Mouse (Mus musculus) inflammation-experienced regulatory T-cells, adult 6 months (primary cell): Measurements from ENCODE around the gene Cul9. TPM values are rescaled to one million over a fixed set of nuclear protein-coding genes. Genes with fewer than 3 reads are reported as not detected.
A peak's percentile ranks its signal among the peaks of the same experiment; 100 is the strongest.
"Not testable (repeated sequence)": the region's sequence is repeated elsewhere in the genome, so short reads cannot be mapped to it uniquely, and the experiment has no call there.

Experiments
- ATAC-seq: one replicate; pipeline ENCODE4 v1.8.0; 2017
- polyA plus RNA-seq, 3 experiments: library from polyadenylated mRNA; unstranded; fragments of 100-300 nt; shearing (Covaris generic); gene quantifications; one replicate each; pipeline ENCODE4 v1.2.1; 2017

Gene Cul9
- 1 to 10 TPM in 2 of 3 experiments, under 1 TPM in 1; 0.78 to 7.5 (median 3.1) TPM for polyA plus RNA-seq

GRCm38 (mm10) chr17:46545813-46546564, at the start of gene Cul9:
Cul9 (minus strand) TSS chr17:46546388.
- ATAC-seq, result peak; percentile 64

- no peak for ATAC-seq
Measured at GRCm38 (mm10) chr17:46595336-46595735, 49.1 kb upstream of the Cul9 start.

DNA sequence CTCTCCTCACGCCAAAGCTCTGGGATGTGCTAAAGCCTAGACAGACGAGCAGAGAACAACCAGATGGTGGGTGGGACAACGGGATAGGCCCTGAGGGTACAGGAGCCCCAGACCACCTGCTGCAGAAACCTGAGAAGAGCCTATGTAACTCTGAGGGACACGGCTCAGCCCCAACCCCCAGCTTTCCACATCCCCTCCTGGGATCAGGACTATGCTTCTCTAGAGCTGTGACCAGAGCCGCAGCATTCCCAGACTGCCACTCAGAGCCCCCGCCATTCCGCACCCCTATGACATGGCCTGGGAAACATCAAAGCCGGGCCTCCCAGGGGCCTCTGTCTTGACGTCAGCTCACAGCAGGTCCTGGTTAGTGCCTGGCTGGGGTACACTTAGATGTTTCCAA, 48.4 kb upstream of the Cul9 start:
- no peak for ATAC-seq

DNA sequence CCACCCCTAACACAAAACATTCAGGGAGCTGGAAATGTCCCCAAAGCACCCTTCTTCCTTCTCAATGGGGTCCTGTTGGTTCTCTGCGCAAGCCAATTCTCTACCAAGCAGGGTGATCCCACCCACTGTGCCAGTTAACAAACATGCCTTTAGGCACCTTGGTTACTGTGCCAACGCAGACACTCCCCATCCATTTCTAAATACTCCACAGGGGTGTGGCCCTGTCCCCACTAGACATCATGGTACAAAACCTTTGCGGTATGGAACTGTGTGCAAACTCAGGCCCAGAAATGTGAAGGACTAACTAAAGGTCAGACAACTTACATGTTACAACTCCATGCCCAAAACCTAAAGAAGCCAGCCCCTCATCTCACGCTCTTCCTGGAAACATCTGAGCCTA, 46.9 kb upstream of the Cul9 start:
- no peak for ATAC-seq

- no peak for ATAC-seq
Measured at GRCm38 (mm10) chr17:46591406-46591805, 45.2 kb upstream of the Cul9 start.

GRCm38 (mm10) chr17:46590439-46590838, 44.3 kb upstream of the Cul9 start:
- no peak for ATAC-seq

DNA sequence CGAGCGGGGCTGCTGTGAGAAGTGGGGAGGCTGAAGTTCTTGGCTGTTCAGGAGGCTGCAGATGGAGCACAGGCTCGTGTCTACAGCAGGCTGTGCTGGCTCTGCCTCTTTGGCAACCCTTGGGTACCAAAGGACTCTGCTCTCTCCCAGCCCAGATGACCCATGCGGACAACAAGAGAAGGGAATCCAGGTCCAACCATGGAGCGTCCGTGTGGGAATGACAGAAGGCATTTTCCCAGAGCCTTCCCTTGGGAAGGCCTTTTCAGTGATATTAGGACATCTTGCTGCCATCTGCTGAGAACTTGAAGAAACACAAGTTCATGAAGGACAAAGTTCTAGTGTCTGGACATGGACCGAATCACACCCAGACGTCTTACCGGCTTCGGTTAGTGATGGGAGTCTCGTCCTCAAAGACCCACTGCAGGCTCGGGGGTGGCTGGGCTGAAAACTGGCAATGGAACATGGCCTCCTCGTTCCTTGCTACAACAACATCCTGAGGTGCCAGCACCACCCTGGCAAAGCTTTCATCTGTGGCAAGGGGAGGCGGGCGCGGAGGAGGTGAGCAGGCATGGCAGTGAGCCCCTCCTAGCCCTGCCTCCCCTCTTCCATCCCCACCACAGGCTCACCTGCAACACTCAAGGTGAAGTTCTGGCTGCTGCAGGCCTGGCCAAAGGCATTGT, 43.6 kb upstream of the Cul9 start:
- no peak for ATAC-seq

DNA sequence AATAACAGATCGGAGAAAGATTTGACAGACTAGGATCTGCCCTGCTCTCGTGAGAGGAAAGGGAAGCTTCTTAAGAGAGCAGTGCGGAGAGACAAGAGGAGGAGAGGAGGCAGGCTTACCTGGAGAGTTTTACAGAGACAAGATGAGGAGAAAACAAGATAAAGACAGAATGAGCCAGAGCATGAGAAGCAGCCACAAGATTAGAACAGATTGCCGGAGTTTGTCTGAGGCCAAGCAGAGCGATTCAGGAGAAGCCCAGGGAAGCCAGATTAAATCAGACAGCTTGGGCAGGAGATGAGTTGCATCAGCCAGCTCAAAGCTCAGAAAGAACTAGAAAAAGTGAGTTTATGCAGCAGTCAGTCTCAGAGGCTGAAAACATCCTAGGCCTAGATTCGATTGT, 42.7 kb upstream of the Cul9 start:
- ATAC-seq, result no peak

- ATAC-seq, result no peak
Measured at GRCm38 (mm10) chr17:46588173-46588572, 42.0 kb upstream of the Cul9 start.

DNA sequence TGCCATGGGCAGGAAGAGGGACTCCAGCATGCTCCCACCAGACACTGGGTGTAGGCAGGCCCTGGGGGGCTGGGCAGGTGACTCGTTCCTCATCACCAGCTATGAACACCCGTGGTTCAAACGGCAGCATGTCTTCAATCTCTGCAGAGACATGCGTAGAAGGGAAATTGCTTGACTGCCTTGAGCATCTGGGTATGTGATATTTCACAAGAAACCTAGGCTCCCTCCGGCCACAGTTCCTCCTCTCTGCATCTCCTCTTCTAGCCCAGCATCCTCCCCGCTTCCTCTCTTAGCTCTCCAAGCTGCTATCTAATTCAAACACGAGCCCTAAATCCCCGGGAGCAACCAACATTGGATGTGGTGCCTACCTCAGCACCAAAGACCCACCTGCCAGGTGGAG, 40.1 kb upstream of the Cul9 start:
- ATAC-seq, result no peak

GRCm38 (mm10) chr17:46578650-46579049, 32.5 kb upstream of the Cul9 start:
- ATAC-seq, result no peak

GRCm38 (mm10) chr17:46576070-46576469, 29.9 kb upstream of the Cul9 start:
- ATAC-seq, result no peak

DNA sequence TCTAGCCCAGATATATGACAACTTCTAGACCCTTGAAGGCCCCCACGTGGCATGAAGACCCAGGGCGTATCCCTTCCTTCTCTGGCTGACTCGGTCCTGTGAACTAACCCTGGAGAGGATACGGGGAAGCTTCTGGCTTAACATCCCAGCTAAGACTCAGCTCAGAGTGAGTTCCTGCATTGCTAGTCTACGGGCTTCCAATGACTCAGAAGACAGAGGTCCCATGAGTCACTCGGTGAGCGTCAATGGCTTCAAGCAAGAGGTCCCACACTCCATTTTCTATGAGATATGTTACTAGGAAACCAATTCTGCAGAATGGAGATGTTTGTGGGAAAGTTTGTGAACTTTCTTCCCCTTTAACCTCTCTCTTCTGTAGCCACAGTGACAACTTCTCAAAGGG, 28.3 kb upstream of the Cul9 start:
- ATAC-seq, result no peak

DNA sequence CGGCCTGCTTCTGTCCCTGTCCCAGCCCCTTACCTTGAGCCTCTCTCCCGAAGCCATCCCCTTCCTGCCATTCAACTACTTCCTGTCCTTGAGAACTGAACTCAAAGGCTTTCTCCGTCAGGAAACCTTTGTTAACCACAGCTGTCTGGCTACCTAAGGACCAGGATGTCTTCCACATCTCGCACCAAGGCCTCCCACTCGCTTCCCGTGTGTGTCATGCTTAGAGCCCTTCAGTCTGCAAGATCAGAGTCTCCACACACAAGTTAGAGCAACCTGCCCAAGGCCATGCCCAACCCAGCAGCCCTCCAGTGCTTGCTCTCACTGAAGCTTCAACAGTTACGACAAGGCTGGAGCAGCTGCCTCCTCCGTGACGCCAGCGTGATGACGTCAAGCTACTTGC, 24.8 kb upstream of the Cul9 start:
- ATAC-seq, result no peak

DNA sequence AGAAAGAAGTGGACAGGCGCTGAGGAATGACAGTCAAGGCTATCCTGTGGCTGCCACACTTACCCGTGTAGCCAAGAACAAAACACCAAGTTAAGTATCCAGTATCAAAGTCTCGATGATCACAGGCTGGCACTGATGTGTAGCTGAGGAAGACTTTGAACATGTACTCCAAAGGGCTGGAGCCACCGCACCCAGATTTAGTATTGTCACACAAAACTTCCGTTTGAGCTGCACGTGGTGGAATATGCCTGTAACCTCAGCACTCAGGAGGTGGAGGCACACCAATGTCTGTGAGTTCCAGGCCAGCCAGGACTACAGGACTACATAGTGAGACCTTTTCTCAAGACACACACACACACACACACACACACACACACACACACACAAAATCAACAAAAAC, 13.0 kb upstream of the Cul9 start:
- no peak for ATAC-seq

DNA sequence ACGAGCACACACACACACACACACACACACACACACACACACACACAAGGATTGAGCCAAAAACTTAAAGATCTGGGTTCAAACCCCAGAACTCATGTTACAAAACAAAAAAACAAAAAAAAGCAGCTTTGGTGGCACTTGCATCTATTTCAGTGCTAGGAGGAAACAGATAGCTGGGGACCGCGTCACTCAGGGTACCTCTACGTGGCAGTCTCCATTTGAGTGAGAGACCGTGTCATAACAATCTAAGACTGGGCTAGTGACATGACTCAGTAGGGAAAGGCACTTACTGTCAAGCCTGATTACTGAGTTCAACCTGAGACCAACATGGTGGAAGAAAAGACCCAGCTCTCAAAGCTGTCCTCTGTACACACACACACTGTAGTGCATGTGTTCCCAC, 12.0 kb upstream of the Cul9 start:
- no peak for ATAC-seq

- not testable (repeated sequence) for ATAC-seq
Measured at GRCm38 (mm10) chr17:46557321-46557720, 11.1 kb upstream of the Cul9 start.

DNA sequence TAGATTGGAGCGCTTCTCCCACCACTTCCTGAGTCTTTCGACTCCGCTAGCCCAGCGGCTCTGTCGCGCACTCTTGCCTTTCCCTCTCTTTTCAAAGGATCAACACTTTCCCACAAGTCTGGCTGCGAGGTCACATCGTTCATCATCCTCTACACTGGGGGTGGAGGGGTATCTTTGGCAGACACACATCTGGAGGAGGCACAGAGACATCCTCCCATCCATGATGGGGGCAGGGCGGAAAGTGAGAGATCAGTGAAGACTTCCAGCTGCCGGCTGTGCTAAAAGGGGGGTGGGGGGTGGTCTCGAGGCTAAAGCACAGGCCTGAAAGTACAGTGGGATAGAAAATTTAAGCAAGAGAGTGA, 10.4 kb upstream of the Cul9 start:
- peak; percentile 17 for ATAC-seq

DNA sequence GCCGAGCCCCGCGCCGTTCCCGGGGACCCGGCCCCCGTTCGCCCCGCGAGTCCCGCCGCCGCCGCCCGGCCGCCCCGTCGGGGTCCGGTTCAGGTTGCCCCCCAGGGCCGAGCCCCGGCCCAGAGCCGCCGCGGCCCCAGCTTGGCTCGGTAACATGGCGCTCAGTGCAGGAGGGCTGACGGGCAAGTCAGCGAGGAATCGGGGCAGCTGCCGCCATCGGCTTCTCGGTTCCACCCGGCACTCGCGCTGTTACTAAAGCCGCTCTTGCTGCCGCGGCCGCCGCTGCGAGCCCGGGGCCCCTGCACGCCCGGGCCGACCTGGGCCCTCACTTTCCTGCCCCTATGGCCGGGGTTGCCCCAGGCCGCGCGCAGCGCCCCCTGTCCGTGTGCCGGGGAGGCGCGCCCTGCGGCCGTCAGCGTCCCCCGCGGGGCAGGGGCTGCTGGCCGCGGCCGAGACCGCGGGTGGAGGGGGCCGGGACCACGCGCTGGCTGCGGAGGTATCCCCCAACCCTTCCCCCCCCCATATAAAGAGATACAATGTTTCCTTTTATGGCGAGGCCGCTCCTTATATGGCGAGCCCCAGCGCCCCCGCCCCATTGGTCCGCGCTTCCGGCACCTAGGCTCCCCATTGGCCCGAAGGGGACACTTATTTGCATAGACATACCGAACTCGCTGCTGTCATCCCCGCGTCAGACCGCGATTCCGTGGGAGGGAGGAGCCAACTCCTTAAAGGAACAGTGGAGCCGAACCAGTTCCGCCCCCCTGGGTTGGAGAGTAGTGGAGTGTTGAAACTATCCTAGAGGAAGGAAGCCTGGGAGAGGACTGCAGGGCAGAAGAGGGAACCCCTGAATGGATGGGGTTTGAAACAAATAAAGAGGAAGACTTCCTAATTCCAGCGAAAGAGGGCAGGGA, 9.7 kb upstream of the Cul9 start, which contains the start of gene Srf:
Srf (minus strand) TSS at position 503 of the 911 bp plus-strand sequence.
- ATAC-seq, result peak; percentile 97

DNA sequence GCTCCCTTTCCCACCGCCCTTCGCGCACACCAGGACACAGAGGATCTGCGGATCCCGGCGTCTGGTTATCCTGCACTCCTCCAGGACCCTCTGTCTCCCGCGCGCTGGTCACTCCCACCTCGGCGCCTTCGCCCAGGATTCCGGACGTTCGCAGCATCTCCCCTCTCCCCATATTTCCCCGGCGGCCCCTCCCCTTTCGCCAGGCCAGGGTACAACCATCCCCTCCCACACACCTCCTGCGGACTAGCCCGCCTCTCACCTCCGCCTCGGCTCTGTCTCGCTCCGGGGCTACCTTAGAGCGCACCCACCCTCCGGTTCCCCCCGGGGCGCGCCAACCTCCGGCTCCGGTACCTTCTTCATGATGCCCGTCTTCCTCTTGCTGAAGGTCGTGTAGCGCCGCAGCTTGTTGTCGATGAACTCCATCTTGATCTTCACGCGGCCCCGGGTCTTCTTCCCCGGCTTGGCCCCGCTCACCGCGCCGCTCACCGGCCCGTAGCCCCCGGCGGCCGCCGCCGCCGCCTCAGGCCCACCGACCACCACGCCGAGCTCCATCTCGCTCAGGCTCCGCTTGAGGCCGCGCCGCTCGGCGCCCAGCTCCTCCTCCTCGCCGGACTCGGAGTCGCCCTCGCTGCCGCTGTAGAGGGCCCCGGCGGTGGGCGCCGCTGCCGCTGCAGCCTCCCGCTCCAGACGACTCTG, 8.9 kb upstream of the Cul9 start:
- ATAC-seq, result no peak

GRCm38 (mm10) chr17:46554646-46554976, 8.4 kb upstream of the Cul9 start:
- ATAC-seq, result no peak

DNA sequence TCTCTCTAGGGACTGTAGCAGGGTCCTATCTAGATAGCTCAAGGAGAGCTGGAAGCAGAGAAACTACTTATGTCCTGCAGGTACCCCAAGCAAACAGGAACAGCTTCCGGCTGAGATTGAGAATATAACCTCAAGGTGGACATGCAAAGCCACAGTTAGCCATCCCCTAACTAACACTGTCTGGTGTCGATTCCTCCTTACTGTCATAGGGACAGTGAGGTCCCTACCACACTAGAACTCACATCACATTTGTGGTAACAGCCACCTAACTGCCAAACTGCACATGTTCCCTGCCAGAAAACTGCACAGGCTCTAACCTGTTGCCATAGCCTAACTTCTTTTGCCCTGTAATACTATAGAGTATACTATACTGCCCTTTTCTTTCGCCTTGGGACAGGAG, 7.7 kb upstream of the Cul9 start:
- no peak for ATAC-seq

DNA sequence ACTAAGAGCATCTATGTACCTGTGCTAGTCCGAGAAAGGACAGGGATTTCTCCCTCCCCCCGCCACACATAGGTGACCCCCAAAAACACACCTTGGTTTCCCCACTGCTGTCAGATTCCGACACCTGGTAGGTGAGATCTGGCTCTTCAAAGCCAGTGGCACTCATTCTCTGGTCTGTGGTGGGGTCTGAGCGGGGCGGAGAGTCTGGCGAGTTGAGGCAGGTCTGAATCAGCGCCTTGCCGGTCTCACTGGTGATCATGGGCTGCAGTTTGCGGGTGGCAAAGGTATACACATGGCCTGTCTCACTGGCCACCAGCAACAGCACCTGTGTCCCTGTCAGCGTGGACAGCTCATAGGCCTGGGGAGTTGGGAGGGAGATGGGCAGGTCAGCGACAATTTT, 7.3 kb upstream of the Cul9 start:
- ATAC-seq, result no peak
